Mouse (Mus musculus) ES-Bruce4 (cell line): ENCODE measurements around the gene Dct. TPM values are rescaled to one million over a fixed set of nuclear protein-coding genes. Genes with fewer than 3 reads are reported as not detected.

Experiments used
- H3K27ac ChIP-seq: 2 replicates; pipeline ENCODE4 v1.5.1; 2012; ENCODE audit warnings: low read length, inconsistent platforms; ENCODE audit not compliant: insufficient read depth
- H3K27me3 ChIP-seq: 2 replicates; pipeline ENCODE4 v1.6.1; 2012; ENCODE audit warnings: mild to moderate bottlenecking, low read length, inconsistent platforms; ENCODE audit not compliant: control insufficient read depth, poor library complexity, insufficient read depth, severe bottlenecking
- H3K36me3 ChIP-seq: 2 replicates; pipeline ENCODE4 v1.6.1; 2012; ENCODE audit warnings: inconsistent platforms, mild to moderate bottlenecking, low read length, moderate library complexity; ENCODE audit not compliant: control insufficient read depth, poor library complexity, insufficient read depth, severe bottlenecking
- H3K4me1 ChIP-seq: one replicate; pipeline ENCODE4 v1.8.1; 2011; ENCODE audit warnings: low read length; ENCODE audit not compliant: control insufficient read depth, insufficient read depth
- H3K4me3 ChIP-seq: 2 replicates; pipeline ENCODE4 v1.5.1; 2011; ENCODE audit warnings: low read depth, mild to moderate bottlenecking, low read length
- H3K9ac ChIP-seq: 2 replicates; pipeline ENCODE4 v1.6.1; 2012; ENCODE audit warnings: low read depth, mild to moderate bottlenecking, inconsistent platforms; ENCODE audit not compliant: poor library complexity, severe bottlenecking
- H3K9me3 ChIP-seq: replicated peaks from 2 replicates; pipeline ENCODE4 v1.6.1; 2012; ENCODE audit warnings: mild to moderate bottlenecking, low read length, inconsistent platforms; ENCODE audit not compliant: control insufficient read depth, poor library complexity, insufficient read depth, severe bottlenecking
- CTCF ChIP-seq: IDR thresholded peaks from one replicate; pipeline ENCODE4 v1.8.1; 2011; ENCODE audit warnings: low read depth, low read length
- EP300 ChIP-seq: IDR thresholded peaks from 2 replicates; pipeline ENCODE4 v1.6.1; 2011; ENCODE audit warnings: low read depth, low read length; ENCODE audit not compliant: insufficient read depth
- POLR2A ChIP-seq: IDR thresholded peaks from one replicate; pipeline ENCODE4 v1.8.1; 2011; ENCODE audit warnings: low read length; ENCODE audit not compliant: insufficient read depth
- polyA plus RNA-seq: library from polyadenylated mRNA; stranded (reverse); fragments of >200 nt; gene quantifications from 2 replicates; pipeline ENCODE4 v1.2.4, GENCODE M21; 2011; ENCODE audit warnings: low read depth; ENCODE audit not compliant: missing spikeins, insufficient read depth, insufficient read length

Gene Dct
- polyA plus RNA-seq, 1 experiment, result not detected

DNA sequence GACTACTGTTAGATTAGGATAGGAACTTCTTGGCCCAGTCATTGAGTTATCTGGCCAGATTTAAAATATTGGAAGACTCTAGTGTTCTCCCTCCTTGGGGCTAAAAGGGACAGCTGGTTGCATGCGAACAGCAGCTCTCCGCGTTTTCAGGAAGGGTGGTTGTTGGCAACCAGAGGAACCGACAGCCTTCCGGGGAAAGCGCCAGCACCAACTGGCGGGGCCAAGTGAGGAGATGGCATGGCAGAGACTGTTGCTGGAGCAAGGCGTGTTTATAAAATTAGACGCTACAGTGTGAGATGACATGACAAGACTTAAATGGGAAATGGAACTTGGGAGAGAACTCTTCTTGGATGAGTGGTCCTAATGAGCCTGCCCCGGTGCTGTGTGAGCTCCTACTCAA is 70.5 kb downstream of the Dct start:
- Histone ChIP-seq H3K36me3 (no peaks in the 10 kb centered on the region), H3K9me3 (no peaks in the 10 kb centered on the region), H3K27me3 (no peaks in the 10 kb centered on the region), H3K9ac (no peak overlapping the region), H3K4me3 (no peak overlapping the region), H3K27ac (no peak overlapping the region), H3K4me1 (no peaks in the 10 kb centered on the region)
- TF ChIP-seq EP300, result no peak
- no peak for TF ChIP-seq CTCF
- TF ChIP-seq POLR2A, result no peak

- Histone ChIP-seq H3K36me3 (no peaks in the 10 kb centered on the region), H3K9me3 (no peaks in the 10 kb centered on the region), H3K4me3 (no peak overlapping the region), H3K9ac (no peak overlapping the region), H3K4me1 (no peaks in the 10 kb centered on the region), H3K27me3 (no peaks in the 10 kb centered on the region), H3K27ac (no peak overlapping the region)
- no peak for TF ChIP-seq CTCF
- TF ChIP-seq POLR2A, result no peak
- no peak for TF ChIP-seq EP300
Measured at GRCm38 (mm10) chr14:117972576-117972975, 79.5 kb downstream of the Dct start.

Other genes with a start within 250 kb of the Dct start
- 34.5 and 34.9 TPM in 2 replicates for gene Tgds, start 80.5 kb upstream of the Dct start, polyA plus RNA-seq
- 17.3 and 17.9 TPM in 2 replicates for gene Gpr180, start 84.9 kb upstream of the Dct start, polyA plus RNA-seq
- gene Sox21, start 184.8 kb upstream of the Dct start, polyA plus RNA-seq, result 0.73 and 1.2 TPM in 2 replicates
- gene Gm9376, start 214.7 kb upstream of the Dct start, polyA plus RNA-seq, result not detected in 2 replicates